Mouse (Mus musculus) bone marrow macrophage, adult 2 months (primary cell): ENCODE data around the gene Agap1. TPM values are rescaled to one million over a fixed set of nuclear protein-coding genes. Genes with fewer than 3 reads are reported as not detected.

ENCODE experiments used
- H3K27ac ChIP-seq: 2 replicates; pipeline ENCODE4 v1.5.1; 2012; ENCODE audit warnings: low read depth, low read length; ENCODE audit not compliant: insufficient read depth
- H3K4me1 ChIP-seq: 2 replicates; pipeline ENCODE4 v1.6.1; 2012; ENCODE audit warnings: low read length; ENCODE audit not compliant: control insufficient read depth, insufficient read depth
- H3K4me3 ChIP-seq: 2 replicates; pipeline ENCODE4 v1.5.1; 2012; ENCODE audit warnings: mild to moderate bottlenecking, low read length, moderate library complexity; ENCODE audit not compliant: insufficient read depth
- CTCF ChIP-seq: IDR thresholded peaks from 2 replicates; pipeline ENCODE4 v1.5.1; 2012; ENCODE audit warnings: low read depth, mild to moderate bottlenecking, low read length, moderate library complexity
- POLR2A ChIP-seq: IDR thresholded peaks from 2 replicates; pipeline ENCODE4 v1.6.1; 2012; ENCODE audit warnings: mild to moderate bottlenecking, low read depth, low read length, borderline replicate concordance
- polyA plus RNA-seq: library from polyadenylated mRNA; stranded (reverse); fragments of >200 nt; gene quantifications from 2 replicates; pipeline ENCODE4 v1.2.4, GENCODE M21; 2012; ENCODE audit not compliant: missing spikeins, insufficient read depth, insufficient read length

Agap1 gene
- polyA plus RNA-seq, 1 experiment = 14.8 TPM

DNA sequence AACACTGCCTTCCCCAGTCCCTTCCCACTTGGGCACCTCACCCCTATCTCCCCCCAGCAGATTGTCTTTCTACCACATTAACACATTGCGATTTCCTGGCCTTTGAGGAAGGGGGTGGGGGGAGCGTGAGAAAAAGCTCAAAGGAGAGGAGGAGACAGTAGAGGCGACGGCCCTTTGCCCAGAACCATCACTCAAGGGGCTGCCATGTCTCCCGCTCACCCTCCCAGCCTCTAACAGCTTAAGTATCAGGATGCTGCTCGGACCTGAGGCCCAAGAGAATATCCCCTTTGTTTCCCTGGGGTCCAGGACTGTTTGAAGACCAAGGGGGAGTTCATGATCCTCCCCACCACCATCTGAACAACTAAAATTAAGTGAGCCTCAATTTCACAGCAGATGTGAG is 474.6 kb downstream of the Agap1 start:
- TF ChIP-seq POLR2A (no peak), CTCF (no peak)
- Histone ChIP-seq H3K4me3 (no peak overlapping the region), H3K4me1 (no peaks in the 10 kb centered on the region; the same call in 1 of the 2 replicates), H3K27ac (no peak overlapping the region)

GRCm38 (mm10) chr1:89929721-89930505 is 475.3 kb downstream of the Agap1 start:
- TF ChIP-seq CTCF (no peak), POLR2A (no peak)
- Histone ChIP-seq H3K27ac (no peak overlapping the region), H3K4me3 (peak overlapping the region; percentile 63), H3K4me1 (no peaks in the 10 kb centered on the region; the same call in 1 of the 2 replicates)

- Histone ChIP-seq H3K27ac (no peak overlapping the region), H3K4me1 (no peaks in the 10 kb centered on the region; the same call in 1 of the 2 replicates), H3K4me3 (peak overlapping the region; percentile 63)
- TF ChIP-seq POLR2A (no peak), CTCF (no peak)
Observed at GRCm38 (mm10) chr1:89930551-89930950, 475.9 kb downstream of the Agap1 start.

DNA sequence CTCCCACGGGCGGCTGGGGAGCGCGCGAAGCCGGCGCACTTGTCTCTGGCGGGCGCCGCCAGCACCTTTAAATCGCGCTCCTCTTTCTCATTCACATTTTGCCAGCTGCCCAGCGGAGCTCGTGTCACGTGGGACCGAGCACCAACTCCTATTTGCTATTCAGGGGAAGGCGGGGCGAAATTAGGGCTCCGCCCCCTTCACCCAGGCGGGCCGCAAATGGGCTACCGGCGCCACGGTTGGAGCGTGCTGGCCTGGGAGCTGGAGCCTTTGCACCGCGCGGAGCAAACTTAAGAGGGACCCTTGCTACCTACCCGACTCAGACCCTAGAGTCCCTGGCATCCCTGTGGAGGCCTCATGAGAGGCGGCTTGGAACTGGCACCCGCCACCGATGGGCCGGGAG is 476.5 kb downstream of the Agap1 start, which contains the start of gene Gbx2:
TSS of gene Gbx2 (minus strand) at position 60 of the 400 bp plus-strand sequence.
- peak within 1 kb of the TSS; percentile 63 for H3K4me3 ChIP-seq
- no peak for TF ChIP-seq POLR2A
- no peak for TF ChIP-seq CTCF
- H3K27ac ChIP-seq = no peak within 1 kb of the TSS
- H3K4me1 ChIP-seq = no peaks in the 10 kb centered on the region; the same call in 1 of the 2 replicates

- no peak overlapping the region for H3K4me3 ChIP-seq
- TF ChIP-seq CTCF = no peak
- TF ChIP-seq POLR2A = no peak
- H3K4me1 ChIP-seq = no peaks in the 10 kb centered on the region; the same call in 1 of the 2 replicates
- no peak overlapping the region for H3K27ac ChIP-seq
Observed at GRCm38 (mm10) chr1:89932021-89932423, 477.4 kb downstream of the Agap1 start.

GRCm38 (mm10) chr1:89932616-89933015 is 478.0 kb downstream of the Agap1 start:
- no peak for TF ChIP-seq CTCF
- no peak for TF ChIP-seq POLR2A
- H3K27ac ChIP-seq = no peak overlapping the region
- no peaks in the 10 kb centered on the region; the same call in 1 of the 2 replicates for H3K4me1 ChIP-seq
- no peak overlapping the region for H3K4me3 ChIP-seq

- TF ChIP-seq POLR2A = no peak
- TF ChIP-seq CTCF = no peak
- H3K4me1 ChIP-seq = no peaks in the 10 kb centered on the region; the same call in 1 of the 2 replicates
Observed at GRCm38 (mm10) chr1:89933028-89933427, 478.4 kb downstream of the Agap1 start.

DNA sequence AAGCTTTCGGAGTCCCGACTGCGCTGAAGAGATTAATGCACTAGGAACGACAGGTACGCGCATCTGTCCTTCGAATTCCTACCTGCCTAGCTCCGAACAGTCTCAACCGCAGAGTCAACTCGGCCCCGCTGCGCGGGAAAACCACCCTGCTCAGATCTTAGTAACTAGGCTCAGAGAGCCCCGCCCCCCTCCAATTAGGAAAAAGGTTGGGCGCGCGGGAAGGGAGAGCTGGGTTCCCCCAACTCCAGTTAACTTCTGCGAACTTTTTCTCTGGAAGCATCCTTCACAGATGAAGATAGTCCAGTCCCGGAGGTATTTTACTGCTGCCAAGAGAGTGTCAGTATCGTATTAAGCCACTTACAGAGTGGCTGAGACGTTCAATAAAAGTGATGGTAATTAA is 479.2 kb downstream of the Agap1 start:
- Histone ChIP-seq H3K4me1 (no peaks in the 10 kb centered on the region; the same call in 1 of the 2 replicates), H3K4me3 (no peak overlapping the region), H3K27ac (no peak overlapping the region)
- TF ChIP-seq POLR2A = no peak
- TF ChIP-seq CTCF = no peak

More at GRCm38 (mm10) chr1:89933028-89933427, 478.4 kb downstream of the Agap1 start:
- Histone ChIP-seq H3K27ac (no peak overlapping the region), H3K4me3 (no peak overlapping the region)

- no peak overlapping the region for H3K4me3 ChIP-seq
- TF ChIP-seq CTCF = no peak
- no peak for TF ChIP-seq POLR2A
- peaks cover under 1% of the 10 kb centered on the region; the same call in 1 of the 2 replicates for H3K4me1 ChIP-seq
- no peak overlapping the region for H3K27ac ChIP-seq
Observed at GRCm38 (mm10) chr1:89934316-89935260, 480.0 kb downstream of the Agap1 start.
